Mouse (Mus musculus) cortical plate, adult 2 months (tissue): ENCODE data around the gene Acot7. TPM values are rescaled to one million over a fixed set of nuclear protein-coding genes. Genes with fewer than 3 reads are reported as not detected.

Experiments
- H3K27ac ChIP-seq: fragments of 200-500 bp; 2 replicates; pipeline ENCODE4 v1.5.1; 2012; ENCODE audit warnings: low read length, control low read depth, inconsistent platforms; ENCODE audit not compliant: insufficient read depth
- H3K4me1 ChIP-seq: fragments of 200-500 bp; 2 replicates; pipeline ENCODE4 v1.6.1; 2011; ENCODE audit warnings: low read length; ENCODE audit not compliant: control insufficient read depth, insufficient read depth
- H3K4me3 ChIP-seq: fragments of 200-500 bp; 2 replicates; pipeline ENCODE4 v1.5.1; 2011; ENCODE audit warnings: mild to moderate bottlenecking, low read length, control low read depth; ENCODE audit not compliant: insufficient read depth
- CTCF ChIP-seq: fragments of 200-500 bp; IDR thresholded peaks from 2 replicates; pipeline ENCODE4 v1.5.1; 2011; ENCODE audit warnings: mild to moderate bottlenecking, control low read depth, low read length; ENCODE audit not compliant: insufficient read depth; ENCODE audit errors: extremely low read depth
- POLR2A ChIP-seq: fragments of 200-500 bp; IDR thresholded peaks from 2 replicates; pipeline ENCODE4 v1.6.1; 2011; ENCODE audit warnings: mild to moderate bottlenecking, low read length, control low read depth; ENCODE audit not compliant: insufficient read depth; ENCODE audit errors: extremely low read depth
- polyA plus RNA-seq: library from polyadenylated mRNA; depleted of rRNA; stranded (reverse); fragments of >200 nt; gene quantifications from 2 replicates; pipeline ENCODE4 v1.2.3, GENCODE M21; 2012

Acot7 gene
- polyA plus RNA-seq, 1 experiment: 333 TPM

- Histone ChIP-seq H3K4me3 (no peak overlapping the region), H3K4me1 (peaks cover 6% of the 10 kb centered on the region), H3K27ac (no peak overlapping the region)
- TF ChIP-seq CTCF: no peak
- TF ChIP-seq POLR2A: no peak
Observed at GRCm38 (mm10) chr4:152232411-152232903, 54.5 kb downstream of the Acot7 start.

DNA sequence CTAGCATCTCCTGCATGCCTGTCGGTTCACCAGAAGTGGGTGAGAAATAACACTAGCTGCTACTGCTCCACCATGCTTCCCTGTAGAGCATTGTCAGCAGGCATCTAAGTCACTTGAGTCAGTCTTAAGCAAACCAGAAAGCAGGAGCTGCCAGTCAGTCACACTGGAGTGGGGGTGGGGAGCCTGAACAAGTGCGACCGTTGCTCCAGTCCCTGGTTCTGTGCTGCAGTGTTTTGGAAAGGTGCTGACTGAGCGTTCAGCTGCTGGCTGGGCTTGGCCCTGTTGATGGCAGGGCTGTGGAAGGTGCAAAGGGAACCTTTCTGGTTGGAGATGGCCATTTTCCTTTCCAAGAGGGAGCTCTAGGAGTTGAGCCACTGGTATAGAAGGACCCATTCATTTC is 62.0 kb downstream of the Acot7 start:
- Histone ChIP-seq H3K4me1 (peaks cover 11% of the 10 kb centered on the region), H3K4me3 (no peak overlapping the region), H3K27ac (no peak overlapping the region)
- TF ChIP-seq CTCF: no peak
- TF ChIP-seq POLR2A: no peak

DNA sequence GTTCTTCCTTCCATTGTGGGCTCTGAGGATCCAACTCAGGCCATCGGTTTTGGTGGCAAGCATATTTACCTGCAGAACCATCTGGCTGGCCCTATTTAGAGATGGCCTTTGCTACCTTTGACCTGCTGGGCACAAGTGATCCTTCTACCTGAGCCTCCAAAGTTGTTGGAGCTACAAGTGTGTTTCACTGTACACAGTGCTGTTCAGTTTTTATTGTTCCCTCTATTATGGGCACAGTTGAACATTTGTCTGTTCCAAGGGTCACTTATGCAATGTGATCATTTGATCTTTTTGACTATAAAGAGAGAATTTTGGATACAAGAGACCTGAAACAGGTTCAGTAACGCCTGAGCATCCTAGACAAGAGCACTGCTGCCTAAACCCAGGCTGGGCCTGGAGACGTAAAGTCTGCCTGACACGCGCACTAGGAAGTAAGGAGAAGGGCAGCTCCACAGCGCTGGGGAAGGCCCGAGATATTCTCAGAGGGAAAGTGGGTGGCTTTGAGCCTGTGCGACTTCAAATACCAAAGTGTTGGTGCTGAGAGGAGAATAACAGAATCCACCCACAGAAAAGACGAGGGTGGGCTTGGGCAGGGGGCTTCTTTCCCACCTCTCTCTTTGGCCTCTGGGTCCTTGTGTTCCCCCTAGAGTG is 65.4 kb downstream of the Acot7 start:
- TF ChIP-seq CTCF (no peak), POLR2A (no peak)
- peaks cover 23% of the 10 kb centered on the region for H3K4me1 ChIP-seq
- H3K4me3 ChIP-seq: no peak overlapping the region
- H3K27ac ChIP-seq: no peak overlapping the region

DNA sequence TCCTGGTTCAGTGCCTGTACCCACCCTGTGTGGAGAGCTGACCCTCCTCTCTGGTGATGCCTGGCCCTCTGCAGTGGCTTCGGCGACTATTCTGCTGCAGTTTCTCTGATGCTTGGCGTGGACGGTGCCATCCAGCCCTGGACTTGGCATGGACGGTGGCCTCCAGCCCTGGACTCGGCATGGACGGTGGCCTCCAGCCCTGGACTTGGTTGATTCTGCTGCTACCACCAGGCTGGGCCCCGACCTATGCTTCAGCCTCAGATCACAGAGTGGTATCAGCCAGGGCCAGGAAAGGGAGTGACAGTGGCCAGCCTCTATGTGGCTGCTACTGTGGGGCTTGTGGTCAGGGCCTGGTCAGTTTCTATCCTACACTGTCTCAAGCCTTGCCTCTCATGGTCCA is 66.0 kb downstream of the Acot7 start:
- H3K4me3 ChIP-seq: no peak overlapping the region
- peak overlapping the region; percentile 13; the same call in 1 of the 2 replicates for H3K27ac ChIP-seq
- H3K4me1 ChIP-seq: peaks cover 23% of the 10 kb centered on the region
- TF ChIP-seq CTCF: no peak
- TF ChIP-seq POLR2A: no peak

GRCm38 (mm10) chr4:152244545-152245522 is 66.9 kb downstream of the Acot7 start:
- H3K27ac ChIP-seq: peak overlapping the region; percentile 37
- TF ChIP-seq POLR2A (no peak), CTCF (no peak)
- peaks cover 23% of the 10 kb centered on the region for H3K4me1 ChIP-seq

GRCm38 (mm10) chr4:152246011-152246410 is 68.1 kb downstream of the Acot7 start:
- TF ChIP-seq POLR2A (no peak), CTCF (no peak)
- H3K27ac ChIP-seq: 0 out of 2 replicates have a peak overlapping the region, but pooled peaks have one; percentile 27
- no peak overlapping the region for H3K4me3 ChIP-seq
- peaks cover 23% of the 10 kb centered on the region for H3K4me1 ChIP-seq

More at GRCm38 (mm10) chr4:152244545-152245522, 66.9 kb downstream of the Acot7 start:
- H3K4me3 ChIP-seq: no peak overlapping the region

- TF ChIP-seq CTCF (no peak), POLR2A (no peak)
- peak overlapping the region; percentile 27; the same call in 1 of the 2 replicates for H3K27ac ChIP-seq
- H3K4me3 ChIP-seq: no peak overlapping the region
- H3K4me1 ChIP-seq: peaks cover 23% of the 10 kb centered on the region
Observed at GRCm38 (mm10) chr4:152247195-152247594, 69.3 kb downstream of the Acot7 start.

DNA sequence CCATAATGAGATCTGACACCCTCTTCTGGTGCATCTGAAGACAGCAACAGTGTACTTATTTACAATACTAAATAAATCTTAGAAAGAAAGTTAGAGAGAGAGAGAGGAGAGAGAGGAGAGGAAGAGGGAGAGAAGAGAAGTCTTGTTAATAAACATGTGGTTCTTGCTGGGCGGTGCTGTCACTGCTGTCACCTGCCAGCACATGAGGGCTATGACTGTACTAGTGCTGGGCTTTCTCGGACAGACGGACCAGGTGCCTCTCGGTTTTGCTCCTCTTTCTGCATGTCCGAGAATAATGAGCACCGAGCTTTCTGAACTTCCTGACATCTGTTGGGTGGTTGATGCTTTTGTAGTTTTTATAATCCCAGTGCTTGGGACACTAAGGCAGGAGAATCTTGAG is 72.7 kb downstream of the Acot7 start:
- H3K27ac ChIP-seq: no peak overlapping the region
- TF ChIP-seq CTCF (no peak), POLR2A (no peak)
- H3K4me3 ChIP-seq: no peak overlapping the region
- peaks cover 9% of the 10 kb centered on the region for H3K4me1 ChIP-seq

DNA sequence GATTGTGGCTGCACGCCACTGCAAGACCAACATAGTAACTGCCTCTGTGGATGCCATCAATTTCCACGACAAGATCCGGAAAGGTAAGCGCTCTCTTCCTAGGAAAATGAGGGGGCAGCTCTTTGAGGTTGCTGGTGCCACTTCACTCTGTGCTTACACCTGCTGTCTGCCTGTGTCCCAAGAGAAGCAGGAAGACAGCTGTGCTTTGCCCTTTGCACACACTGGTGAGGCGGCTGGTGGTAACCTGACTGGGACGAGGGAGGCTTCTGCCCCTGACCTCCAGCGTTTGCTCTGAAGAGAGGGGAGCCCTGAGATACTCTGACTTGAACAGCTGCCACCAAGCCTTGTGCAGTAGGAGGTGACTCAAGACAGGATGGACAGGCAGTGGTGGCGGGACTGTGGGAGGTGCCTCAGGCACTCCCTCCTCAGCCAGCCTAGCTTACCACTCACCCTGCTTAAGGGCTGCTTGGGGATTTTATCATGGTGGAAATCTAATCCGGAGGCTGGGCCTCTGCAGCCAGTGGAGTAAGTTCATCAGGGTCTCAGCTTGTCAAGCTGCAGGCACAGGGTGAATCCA is 75.3 kb downstream of the Acot7 start:
- TF ChIP-seq CTCF: no peak
- TF ChIP-seq POLR2A: no peak
- Histone ChIP-seq H3K4me3 (no peak overlapping the region), H3K4me1 (peaks cover 8% of the 10 kb centered on the region), H3K27ac (no peak overlapping the region)

DNA sequence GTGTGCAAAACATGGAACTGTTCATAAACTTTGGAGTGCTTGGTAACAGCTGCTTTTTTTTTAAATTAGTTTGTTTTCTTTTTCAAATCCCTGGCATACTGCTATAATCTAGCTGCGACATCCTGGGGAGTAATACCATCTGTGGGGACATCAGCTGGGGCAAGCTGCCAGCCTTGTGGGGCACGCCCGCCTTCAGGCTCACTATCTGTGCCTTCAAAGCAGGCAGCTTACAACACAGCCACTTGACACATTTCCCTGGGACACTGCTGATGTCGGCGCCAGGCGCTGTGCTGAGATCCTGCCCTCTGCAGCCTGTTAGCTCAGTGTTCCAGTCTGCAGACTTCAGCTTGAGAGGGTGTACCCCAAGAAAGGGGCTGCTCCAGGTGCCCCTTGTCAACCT is 79.1 kb downstream of the Acot7 start:
- TF ChIP-seq POLR2A (no peak), CTCF (no peak)
- Histone ChIP-seq H3K27ac (no peak overlapping the region), H3K4me1 (peaks cover 8% of the 10 kb centered on the region), H3K4me3 (no peak overlapping the region)
